Mouse (Mus musculus) liver, adult 2 months (tissue): ENCODE results near the gene Adgrf3. TPM values are rescaled to one million over a fixed set of nuclear protein-coding genes. Genes with fewer than 3 reads are reported as not detected.

ENCODE experiments used
- DNase-seq: peaks from one replicate; pipeline ENCODE4 v3.0.0-alpha.2; 2011; ENCODE audit warnings: low read depth, low spot score; ENCODE audit errors: extremely low read depth
- H3K27ac ChIP-seq: fragments of 200-500 bp; replicated peaks from 2 replicates; pipeline ENCODE4 v1.5.1; 2012; ENCODE audit warnings: low read depth, mild to moderate bottlenecking, control low read depth, inconsistent platforms, low read length; ENCODE audit not compliant: insufficient read depth
- H3K27me3 ChIP-seq: fragments of 200-500 bp; 2 replicates; pipeline ENCODE4 v1.6.1; 2012; ENCODE audit warnings: mild to moderate bottlenecking, moderate library complexity, low read length, inconsistent platforms; ENCODE audit not compliant: control insufficient read depth, insufficient read depth
- H3K36me3 ChIP-seq: fragments of 200-500 bp; 2 replicates; pipeline ENCODE4 v1.6.1; 2012; ENCODE audit warnings: low read length, inconsistent platforms; ENCODE audit not compliant: control insufficient read depth, insufficient read depth
- H3K4me1 ChIP-seq: fragments of 200-500 bp; 2 replicates; pipeline ENCODE4 v1.6.1; 2011; ENCODE audit warnings: low read length; ENCODE audit not compliant: control insufficient read depth, insufficient read depth
- H3K4me3 ChIP-seq: fragments of 200-500 bp; 2 replicates; pipeline ENCODE4 v1.5.1; 2011; ENCODE audit warnings: low read depth, mild to moderate bottlenecking, control low read depth, low read length, moderate library complexity; ENCODE audit not compliant: insufficient read depth
- H3K79me2 ChIP-seq: fragments of 200-500 bp; 2 replicates; pipeline ENCODE4 v1.6.1; 2012; ENCODE audit warnings: inconsistent platforms, mild to moderate bottlenecking, low read length, moderate library complexity; ENCODE audit not compliant: control insufficient read depth, insufficient read depth
- H3K9ac ChIP-seq: fragments of 200-500 bp; 2 replicates; pipeline ENCODE4 v1.6.1; 2012; ENCODE audit warnings: low read depth, mild to moderate bottlenecking, control low read depth, inconsistent platforms, low read length
- CTCF ChIP-seq: fragments of 200-500 bp; IDR thresholded peaks from 2 replicates; pipeline ENCODE4 v1.5.1; 2011; ENCODE audit warnings: low read depth, low read length, control low read depth
- POLR2A ChIP-seq: fragments of 200-500 bp; IDR thresholded peaks from 2 replicates; pipeline ENCODE4 v1.6.1; 2011; ENCODE audit warnings: low read length, control low read depth; ENCODE audit not compliant: insufficient read depth; ENCODE audit errors: extremely low read depth
- WGBS: fragments of 180-500 bp; shearing (Covaris S2); methylation state at CpG from one replicate; pipeline ENCODE4 v1.1.7; 2018; 5-methylcytosine and 5-hydroxymethylcytosine counted together
- polyA plus RNA-seq: library from polyadenylated mRNA; depleted of rRNA; stranded (reverse); fragments of >200 nt; gene quantifications from 2 replicates; pipeline ENCODE4 v1.2.3, GENCODE M21; 2012
- total RNA-seq: library from RNA; depleted of rRNA; stranded (reverse); fragments of >200 nt; gene quantifications from 2 replicates; pipeline ENCODE4 v1.2.3, GENCODE M21; 2014

The Adgrf3 gene
- total and polyA plus RNA-seq, 2 experiments = not detected

GRCm38 (mm10) chr5:30154474-30155394, 50.8 kb downstream of the Adgrf3 start, which contains the start of the genes Hadha and Hadhb:
Hadha (minus strand) TSS chr5:30155162.
Hadhb (plus strand) TSS chr5:30155248.
- no peak for TF ChIP-seq CTCF
- TF ChIP-seq POLR2A = peak; percentile 93
- peak; percentile 84 for DNase-seq
- under 1% methylated on average over 53 of the region's 53 CpGs for WGBS

GRCm38 (mm10) chr5:30154013-30154412, 51.5 kb downstream of the Adgrf3 start:
- WGBS = 5% methylated on average over 4 of the region's 4 CpGs
- Histone ChIP-seq H3K9ac (peak overlapping the region; percentile 84), H3K27ac (peak overlapping the region; percentile 98), H3K27me3 (no peaks in the 10 kb centered on the region), H3K79me2 (peaks cover 26% of the 10 kb centered on the region; the same call in 1 of the 2 replicates), H3K36me3 (peaks cover 4% of the 10 kb centered on the region), H3K4me3 (peak overlapping the region; percentile 82), H3K4me1 (peaks cover 14% of the 10 kb centered on the region)
- peak; percentile 43 for DNase-seq
- TF ChIP-seq CTCF (no peak), POLR2A (no peak)

More at GRCm38 (mm10) chr5:30154474-30155394, 50.8 kb downstream of the Adgrf3 start, which contains the start of the genes Hadha and Hadhb:
- no peaks in the 10 kb centered on the region for H3K27me3 ChIP-seq
- H3K4me1 ChIP-seq = peaks cover 14% of the 10 kb centered on the region
- H3K27ac ChIP-seq = peak within 1 kb of the TSS; percentile 98
- H3K79me2 ChIP-seq = peaks cover 23% of the 10 kb centered on the region; the same call in 1 of the 2 replicates
- H3K36me3 ChIP-seq = peaks cover 2% of the 10 kb centered on the region
- peak within 1 kb of the TSS; percentile 84 for H3K9ac ChIP-seq
- peak within 1 kb of the TSS; percentile 82 for H3K4me3 ChIP-seq

- 28% methylated on average over 2 of the region's 2 CpGs for WGBS
Measured at GRCm38 (mm10) chr5:30153222-30153621, 52.3 kb downstream of the Adgrf3 start.

GRCm38 (mm10) chr5:30152413-30152812, 53.1 kb downstream of the Adgrf3 start:
- WGBS = 3% methylated on average over 1 of the region's 1 CpGs
- TF ChIP-seq POLR2A = no peak
- no peak for TF ChIP-seq CTCF

More at GRCm38 (mm10) chr5:30153222-30153621, 52.3 kb downstream of the Adgrf3 start:
- no peak overlapping the region for H3K4me3 ChIP-seq
- no peak for TF ChIP-seq CTCF
- H3K9ac ChIP-seq = no peak overlapping the region
- H3K27ac ChIP-seq = peak overlapping the region; percentile 64; the same call in 1 of the 2 replicates
- H3K27me3 ChIP-seq = no peaks in the 10 kb centered on the region
- peaks cover 29% of the 10 kb centered on the region; the same call in 1 of the 2 replicates for H3K79me2 ChIP-seq
- H3K4me1 ChIP-seq = peaks cover 17% of the 10 kb centered on the region
- peak; percentile 88 for DNase-seq
- H3K36me3 ChIP-seq = peaks cover 4% of the 10 kb centered on the region

GRCm38 (mm10) chr5:30152007-30152406, 53.5 kb downstream of the Adgrf3 start:
- DNase-seq = peak; percentile 93
- Histone ChIP-seq H3K27ac (peak overlapping the region; percentile 79), H3K27me3 (no peaks in the 10 kb centered on the region), H3K9ac (no peak overlapping the region), H3K79me2 (peaks cover 24% of the 10 kb centered on the region; the same call in 1 of the 2 replicates), H3K36me3 (peaks cover 6% of the 10 kb centered on the region), H3K4me3 (peak overlapping the region; percentile 33; the same call in 1 of the 2 replicates), H3K4me1 (peaks cover 17% of the 10 kb centered on the region)
- WGBS = 9% methylated on average over 4 of the region's 4 CpGs
- TF ChIP-seq POLR2A (no peak), CTCF (no peak)

More at GRCm38 (mm10) chr5:30152413-30152812, 53.1 kb downstream of the Adgrf3 start:
- H3K36me3 ChIP-seq = peaks cover 5% of the 10 kb centered on the region; the same call in 1 of the 2 replicates
- H3K9ac ChIP-seq = no peak overlapping the region
- DNase-seq = peak; percentile 90
- peak overlapping the region; percentile 33; the same call in 1 of the 2 replicates for H3K4me3 ChIP-seq
- H3K27ac ChIP-seq = no peak overlapping the region
- peaks cover 17% of the 10 kb centered on the region for H3K4me1 ChIP-seq
- H3K27me3 ChIP-seq = no peaks in the 10 kb centered on the region
- H3K79me2 ChIP-seq = peaks cover 24% of the 10 kb centered on the region; the same call in 1 of the 2 replicates
